9 mouse cellular contexts compared by ENCODE assay signal in genomic region chr1:38847975-38848374, GRCm38 (mm10). TPM values are rescaled to one million over a fixed set of nuclear protein-coding genes. Genes with fewer than 3 reads are reported as not detected.
A peak's percentile ranks its signal among the peaks of the same experiment; 100 is the strongest.
DNase-seq lines count a peak whose midpoint lies in the region; ATAC-seq lines count a peak whose summit lies in the region.
"Had no signal": no experiment of that assay in that cellular context is flagged by ENCODE, and none has a peak within 500 bp of the region (broad histone marks: within the 10 kb centered on the region; RNA-seq: fewer than 3 reads in every experiment).

No protein-coding gene starts in this region.

- 12% methylated on average over 11 of the region's 11 CpGs for WGBS in hindbrain, embryonic 16.5 days
- WGBS in midbrain, embryonic 16.5 days = 3% methylated on average over 11 of the region's 11 CpGs
- WGBS in heart, embryonic 11.5 days (ENCODE audit: insufficient replicate concordance) = 67% methylated on average over 11 of the region's 11 CpGs

- peak overlapping the region; percentile 2; the same call in 1 of the 2 replicates for H3K9ac ChIP-seq in hindbrain, embryonic 16.5 days (ENCODE audit: low read depth, low read length)
- H3K9ac ChIP-seq in midbrain, embryonic 16.5 days (ENCODE audit: low read depth, low read length) = peak overlapping the region; percentile 58; the same call in 1 of the 2 replicates
- no peak overlapping the region for H3K9ac ChIP-seq in heart, embryonic 11.5 days (ENCODE audit: low read depth, low read length)
- H3K9ac ChIP-seq: heart, embryonic 13.5 days had no signal

- H3K9me3 ChIP-seq in hindbrain, embryonic 16.5 days (ENCODE audit: control insufficient read depth, low read length) = no peaks in the 10 kb centered on the region
- no peaks in the 10 kb centered on the region for H3K9me3 ChIP-seq in midbrain, embryonic 16.5 days (replicated peaks; ENCODE audit: control insufficient read depth, low read length, poor library complexity, severe bottlenecking)
- H3K9me3 ChIP-seq in heart, embryonic 11.5 days (replicated peaks; ENCODE audit: control insufficient read depth, low read length) = no peaks in the 10 kb centered on the region
- H3K9me3 ChIP-seq: heart, embryonic 13.5 days had no signal

- H3K36me3 ChIP-seq in hindbrain, embryonic 16.5 days (ENCODE audit: control insufficient read depth, insufficient read depth, low read length) = no peaks in the 10 kb centered on the region
- no peaks in the 10 kb centered on the region for H3K36me3 ChIP-seq in midbrain, embryonic 16.5 days (ENCODE audit: control insufficient read depth, insufficient read depth, low read length)
- H3K36me3 ChIP-seq in heart, embryonic 11.5 days (ENCODE audit: control insufficient read depth, insufficient read depth, low read length) = no peaks in the 10 kb centered on the region
- H3K36me3 ChIP-seq: heart, embryonic 13.5 days had no signal

- H3K27me3 ChIP-seq in hindbrain, embryonic 16.5 days (replicated peaks; ENCODE audit: control insufficient read depth, insufficient read depth, low read length) = no peaks in the 10 kb centered on the region
- no peaks in the 10 kb centered on the region for H3K27me3 ChIP-seq in midbrain, embryonic 16.5 days (ENCODE audit: control insufficient read depth, insufficient read depth, low read depth, low read length)
- no peaks in the 10 kb centered on the region for H3K27me3 ChIP-seq in heart, embryonic 11.5 days (ENCODE audit: control insufficient read depth, insufficient read depth, low read length)

- peak; percentile 84 for DNase-seq in Muller cell, postnatal 12 days (ENCODE audit: inconsistent ontology term)
- peak; percentile 79 for DNase-seq in embryo, embryonic 11 days
- no peak for DNase-seq in thymus, postnatal 0 days (ENCODE audit: low spot score)
- no peak for DNase-seq in heart, postnatal 14 days
- DNase-seq in spleen, postnatal 4 days (ENCODE audit: low spot score in 2 of 2) = no peak

- intact Hi-C loops in heart, postnatal 14 days (cut with DNase I) = no loop called here

- ATAC-seq in hindbrain, embryonic 16.5 days = peak; percentile 93
- ATAC-seq in midbrain, embryonic 16.5 days = peak; percentile 95
- no peak for ATAC-seq in heart, embryonic 11.5 days (replicated peaks; ENCODE audit: insufficient number of reproducible peaks, low FRiP score, low TSS enrichment)

- H3K27ac ChIP-seq in hindbrain, embryonic 16.5 days (ENCODE audit: low read depth, low read length) = peak overlapping the region; percentile 84
- peak overlapping the region; percentile 92 for H3K27ac ChIP-seq in midbrain, embryonic 16.5 days (ENCODE audit: low read length)
- no peak overlapping the region for H3K27ac ChIP-seq in heart, embryonic 11.5 days (ENCODE audit: low read depth, low read length)
- H3K27ac ChIP-seq: heart, embryonic 13.5 days had no signal

- H3K4me2 ChIP-seq in hindbrain, embryonic 16.5 days (ENCODE audit: low read length) = peak overlapping the region; percentile 47
- H3K4me2 ChIP-seq in midbrain, embryonic 16.5 days (ENCODE audit: low read length) = peak overlapping the region; percentile 54
- no peak overlapping the region for H3K4me2 ChIP-seq in heart, embryonic 11.5 days
- H3K4me2 ChIP-seq: heart, embryonic 13.5 days had no signal

- peaks cover 8% of the 10 kb centered on the region for H3K4me1 ChIP-seq in hindbrain, embryonic 16.5 days (ENCODE audit: control insufficient read depth, insufficient read depth, low read depth, low read length)
- H3K4me1 ChIP-seq in midbrain, embryonic 16.5 days (ENCODE audit: control insufficient read depth, insufficient read depth, low read length) = peaks cover 23% of the 10 kb centered on the region
- no peaks in the 10 kb centered on the region for H3K4me1 ChIP-seq in heart, embryonic 11.5 days (ENCODE audit: control insufficient read depth, insufficient read depth, low read length)
- H3K4me1 ChIP-seq: heart, embryonic 13.5 days had no signal

- peak overlapping the region; percentile 19 for H3K4me3 ChIP-seq in hindbrain, embryonic 16.5 days (ENCODE audit: low read length)
- peak overlapping the region; percentile 25 for H3K4me3 ChIP-seq in midbrain, embryonic 16.5 days (ENCODE audit: low read depth, low read length)
- H3K4me3 ChIP-seq in heart, embryonic 11.5 days (ENCODE audit: low read depth, low read length) = no peak overlapping the region
- H3K4me3 ChIP-seq: heart, embryonic 13.5 days had no signal

RNA-seq across cellular contexts. Expression of gene Lonrf2, which starts 11.5 kb away (rescaled TPM):
- polyA plus RNA-seq in hindbrain, embryonic 16.5 days (2015; fragmentation: Nextera tagmentation; extraction: Ambion mirVana) = 18.4 and 23.0 TPM in 2 replicates
- 24.7 and 27.3 TPM in 2 replicates for polyA plus RNA-seq in midbrain, embryonic 16.5 days (2015; fragmentation: Nextera tagmentation; extraction: Ambion mirVana)
- 0.09 and 0.10 TPM in 2 replicates for polyA plus RNA-seq in thymus, postnatal 0 days (2015; fragmentation: Nextera tagmentation; extraction: Ambion mirVana)
- 1 to 10 TPM; 2.5 to 3.3 TPM for total RNA-seq in heart, postnatal 14 days (2021)
- polyA plus RNA-seq in heart, embryonic 11.5 days (2014; fragmentation: Nextera tagmentation; extraction: Ambion mirVana) = 0.84 and 0.93 TPM in 2 replicates

RNA-seq across cellular contexts. Expression of gene Chst10, which starts 50.0 kb away (rescaled TPM):
- polyA plus RNA-seq in hindbrain, embryonic 16.5 days (2015; fragmentation: Nextera tagmentation; extraction: Ambion mirVana) = 50.4 and 55.6 TPM in 2 replicates
- polyA plus RNA-seq in midbrain, embryonic 16.5 days (2015; fragmentation: Nextera tagmentation; extraction: Ambion mirVana) = 63.8 and 64.4 TPM in 2 replicates
- 24.0 and 25.5 TPM in 2 replicates for polyA plus RNA-seq in thymus, postnatal 0 days (2015; fragmentation: Nextera tagmentation; extraction: Ambion mirVana)
- total RNA-seq in heart, postnatal 14 days (2021) = under 1 TPM; 0.24 to 0.68 TPM
- 5.9 and 7.1 TPM in 2 replicates for polyA plus RNA-seq in heart, embryonic 11.5 days (2014; fragmentation: Nextera tagmentation; extraction: Ambion mirVana)

Comparison
In these comparisons a context has a peak if more than half of its experiments do, and no peak if none do; other contexts are left out.
1. DNase-seq: peak in Muller cell, postnatal 12 days (single experiment) and embryo, embryonic 11 days (single experiment); none in thymus, postnatal 0 days (single experiment), heart, postnatal 14 days (0 of 2) and spleen, postnatal 4 days (0 of 2).
2. RNA of gene Lonrf2, which starts 11.5 kb away (polyA plus RNA-seq): 24.7 to 27.3 TPM in midbrain, embryonic 16.5 days and 18.4 to 23.0 TPM in hindbrain, embryonic 16.5 days; 0.84 to 0.93 TPM in heart, embryonic 11.5 days and 0.09 to 0.10 TPM in thymus, postnatal 0 days; every median in the first group is over 10 times any median in the second.